Mouse (Mus musculus) erythroblast, embryonic 14.5 days (primary cell): ENCODE results near the gene Pcx.

Experiments used
- GATA1 ChIP-seq: IDR thresholded peaks from 2 replicates; pipeline ENCODE4 v1.6.1; 2012; ENCODE audit warnings: low read length, inconsistent platforms, mixed read lengths
- TAL1 ChIP-seq: IDR thresholded peaks from 3 replicates; pipeline ENCODE4 v1.6.1; 2012; ENCODE audit warnings: low read length, inconsistent platforms, mixed read lengths

DNA sequence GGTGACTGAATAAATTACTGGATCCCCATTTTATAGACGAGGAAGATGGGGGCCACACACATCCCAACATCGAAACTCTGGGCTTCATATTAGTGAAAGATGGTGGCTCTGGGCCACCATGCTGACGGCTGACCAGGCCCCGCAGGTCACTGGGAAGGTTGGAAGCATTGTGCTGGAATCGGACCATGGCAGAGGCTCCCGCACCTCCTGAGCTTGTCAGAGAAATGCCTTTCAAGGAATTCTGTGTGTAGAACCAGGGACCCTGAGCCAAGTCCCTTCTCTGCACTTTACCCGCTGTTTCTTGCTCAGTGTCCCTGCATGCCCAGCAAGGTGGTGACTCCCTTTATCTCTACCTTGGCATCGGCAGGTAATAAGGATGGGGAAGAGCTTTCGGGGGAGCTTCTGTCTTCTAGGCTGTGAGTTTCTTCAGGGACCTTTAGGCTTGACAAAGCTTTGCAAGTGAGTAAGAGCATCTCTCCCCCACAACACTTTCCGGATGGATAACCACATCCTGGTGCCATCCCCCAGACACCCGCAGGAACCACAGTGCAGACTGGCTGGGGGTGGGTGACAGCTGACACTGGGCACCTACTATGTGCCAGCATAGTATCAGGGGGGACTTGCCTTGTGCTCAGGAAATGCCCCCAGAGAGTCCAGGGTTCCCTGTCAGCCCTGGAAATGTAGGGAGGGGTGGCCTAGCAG, 34.9 kb upstream of the Pcx start:
- TF ChIP-seq TAL1 (no peak), GATA1 (no peak)
